Mouse (Mus musculus) layer of hippocampus, adult 8-10 months (tissue): ENCODE data around the gene Dcdc2b. TPM values are rescaled to one million over a fixed set of nuclear protein-coding genes. Genes with fewer than 3 reads are reported as not detected.

Experiments
- DNase-seq, 2 experiments: peaks; one replicate each; pipeline ENCODE4 v3.0.0; 2022; ENCODE audit warnings: low spot score in 2 of 2
- total RNA-seq, 4 experiments: library from RNA; stranded (reverse); gene quantifications; 2 replicates each; pipeline ENCODE4 v1.2.4; 2022

Gene Dcdc2b
- total RNA-seq, 4 experiments from 2014 or later, result 4.0 to 7.9 (median 5.9) TPM

DNA sequence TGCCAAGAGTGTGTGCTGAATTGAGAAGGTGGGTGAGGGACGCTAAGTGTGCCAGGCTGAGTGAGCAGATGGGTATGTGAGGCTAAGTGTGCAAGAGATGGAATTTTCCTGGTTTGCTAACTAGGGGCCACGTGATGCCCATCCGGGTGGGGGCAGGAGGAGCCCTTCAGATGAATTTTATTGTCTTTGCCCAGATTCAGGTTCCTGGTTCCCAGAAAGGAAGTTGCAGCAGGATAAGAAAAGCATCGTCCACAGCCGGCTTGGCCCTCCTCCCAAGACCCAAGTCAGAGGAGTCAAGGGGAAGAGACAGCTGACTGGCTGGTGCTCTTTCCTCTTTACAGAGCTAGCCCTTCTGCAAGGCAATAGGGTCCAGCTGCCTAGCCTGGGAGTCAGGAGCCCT, 35.6 kb downstream of the Dcdc2b start, which contains the start of gene Fam167b:
Gene Fam167b (minus strand): TSS at position 84 of the 400 bp plus-strand sequence.
- DNase-seq, result no peak

DNA sequence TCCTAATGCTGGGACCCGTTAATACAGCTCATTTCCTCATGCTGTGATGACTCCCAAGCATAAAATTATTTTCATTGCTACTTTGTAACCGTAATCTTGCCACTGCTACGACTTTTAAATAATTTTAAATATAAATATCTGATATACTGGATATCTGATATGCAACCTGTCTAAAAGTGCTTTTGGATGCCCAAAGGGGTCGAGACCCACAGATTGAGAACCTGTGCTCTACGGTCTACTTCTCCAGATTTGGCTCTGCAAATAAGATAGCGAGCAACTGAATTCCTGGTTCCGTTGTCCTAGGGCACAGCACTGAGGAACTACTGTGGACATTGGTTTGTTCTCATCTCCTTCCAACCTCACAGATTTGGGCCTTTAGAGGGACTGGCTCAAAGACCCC, 36.4 kb downstream of the Dcdc2b start:
- no peak for DNase-seq

DNA sequence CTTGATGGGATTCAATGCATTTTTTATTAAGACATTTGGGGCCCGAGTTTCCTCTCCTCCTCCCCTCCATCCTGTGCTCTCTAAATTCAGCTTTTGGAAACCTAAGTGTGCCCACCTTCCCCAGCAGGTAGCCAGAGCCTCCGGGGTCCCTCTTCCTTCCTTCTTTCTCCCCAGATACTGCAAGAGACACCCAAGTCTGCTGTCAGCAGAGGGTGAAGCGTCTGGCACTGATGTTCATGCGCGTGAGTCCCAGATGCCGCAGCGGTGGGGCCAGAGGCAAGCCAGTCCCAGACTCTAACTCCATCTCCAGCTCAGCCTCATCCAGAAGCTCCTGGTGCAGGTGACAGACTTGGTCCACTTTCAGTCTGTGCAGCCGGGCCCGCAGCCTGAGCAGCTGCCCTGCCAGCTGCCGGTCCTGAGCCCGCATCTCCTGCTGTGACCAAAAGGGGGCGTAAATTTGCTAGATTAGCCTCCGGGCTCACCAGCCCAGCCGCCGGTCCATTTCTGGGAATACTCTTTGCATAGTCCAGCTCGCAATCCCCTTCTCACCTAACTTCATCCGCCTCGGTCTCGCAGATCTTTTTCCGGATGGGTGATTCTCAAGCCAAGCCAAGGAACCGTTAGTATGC, 37.1 kb downstream of the Dcdc2b start:
- peak in 1 of 2 experiments; percentile 50 for DNase-seq

DNA sequence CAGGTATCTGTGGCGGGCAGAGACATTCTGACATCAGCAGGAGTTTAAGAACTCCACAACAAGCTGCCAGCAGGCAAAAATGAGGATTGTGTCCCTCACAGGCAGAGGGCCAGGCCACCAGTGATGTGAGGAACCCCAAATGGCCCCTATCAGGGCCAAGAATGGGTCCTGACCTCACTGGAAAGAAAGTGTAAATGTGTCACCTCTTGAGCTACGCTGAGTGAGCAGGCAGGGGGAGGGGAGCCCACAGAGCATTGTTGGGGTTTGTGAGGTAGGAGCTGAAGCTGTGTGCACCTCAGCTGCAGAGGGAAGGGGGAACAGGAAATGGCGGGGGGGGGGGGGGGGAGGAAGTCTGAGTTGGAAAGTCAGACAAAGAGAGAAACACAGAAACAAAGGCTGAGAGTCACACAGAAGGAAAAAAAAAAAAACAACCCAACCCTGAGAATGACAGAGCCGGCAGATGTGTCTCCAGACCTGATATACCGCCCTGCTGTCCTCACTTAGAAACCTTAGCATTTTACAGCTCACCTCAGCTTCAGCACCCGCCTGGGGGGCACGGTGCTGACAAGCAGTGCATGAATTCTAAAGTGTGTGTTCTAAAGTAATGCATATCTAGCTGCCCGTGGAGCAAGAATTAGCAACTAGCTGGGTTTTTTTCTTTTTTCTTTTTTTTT, 38.7 kb downstream of the Dcdc2b start:
- DNase-seq, result no peak

- DNase-seq, result no peak
Observed at GRCm38 (mm10) chr4:129573430-129573829, 40.6 kb downstream of the Dcdc2b start, which contains the start of gene Lck. TSS of gene Lck (minus strand) at chr4:129573641.

GRCm38 (mm10) chr4:129573093-129573370, 41.0 kb downstream of the Dcdc2b start:
- DNase-seq, result no peak

DNA sequence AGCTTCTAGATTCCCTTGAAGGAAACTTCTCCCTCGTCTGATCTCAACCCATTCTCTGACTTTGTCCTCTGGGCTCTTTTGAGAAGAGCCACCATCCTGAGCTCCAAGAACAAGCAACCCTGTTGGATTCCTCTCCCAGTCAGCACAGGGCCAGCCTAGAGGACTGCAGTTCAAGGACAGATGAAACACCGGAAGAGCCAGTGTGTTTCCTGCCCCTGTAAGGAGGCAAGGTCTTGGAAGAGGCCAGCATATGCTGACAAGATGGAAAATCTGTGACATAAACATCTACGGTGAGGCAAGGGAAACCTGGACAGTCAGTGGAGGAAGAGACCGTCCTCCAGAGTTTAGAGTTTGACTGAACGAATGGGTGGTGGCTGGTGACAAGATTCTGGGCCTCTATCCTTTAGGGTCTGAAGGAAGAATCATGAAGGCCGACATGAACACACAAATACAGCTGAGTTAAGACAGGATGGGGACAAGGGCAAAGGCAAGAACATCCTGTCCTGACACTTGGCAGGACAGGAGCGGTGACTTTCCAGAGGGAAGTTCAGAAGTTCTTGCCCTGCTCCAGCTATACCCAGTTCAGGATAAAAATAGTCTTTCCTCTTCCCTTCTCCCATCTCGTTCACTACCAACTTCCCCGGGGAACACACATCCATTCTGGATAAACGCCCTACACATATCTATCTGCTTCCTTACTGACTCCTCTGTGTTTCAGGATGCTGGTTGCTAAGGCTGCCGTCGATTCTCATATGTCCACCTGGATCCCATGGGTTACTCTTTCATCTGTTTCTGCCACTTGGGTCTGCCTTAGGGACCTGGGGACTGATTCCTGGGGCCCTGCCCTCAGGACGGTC, 41.6 kb downstream of the Dcdc2b start:
- no peak for DNase-seq

DNA sequence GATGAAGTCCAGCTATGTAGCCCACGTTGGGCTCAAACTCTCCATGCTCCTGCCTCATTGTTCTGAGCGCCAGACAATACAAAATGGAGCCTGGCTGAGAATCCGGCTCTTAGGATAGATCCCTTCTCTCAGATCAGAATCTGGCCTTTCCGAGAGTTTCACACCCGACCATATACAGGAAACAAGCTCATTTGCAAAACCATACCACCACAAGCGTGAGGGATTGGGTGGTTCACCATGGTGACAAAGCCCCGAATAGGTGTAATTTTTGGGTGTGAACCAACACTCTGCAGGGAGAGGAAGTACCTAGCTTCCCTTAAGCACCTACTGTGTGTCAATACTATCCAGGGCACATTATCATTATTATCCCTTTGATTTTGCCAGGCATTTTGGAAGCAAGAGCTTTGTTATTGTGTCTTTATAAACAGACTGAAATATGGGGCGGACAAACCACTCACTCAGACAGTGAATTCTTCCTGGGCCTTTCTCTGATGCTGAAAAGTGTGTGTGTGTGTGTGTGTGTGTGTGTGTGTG, 42.4 kb downstream of the Dcdc2b start:
- DNase-seq, result no peak

DNA sequence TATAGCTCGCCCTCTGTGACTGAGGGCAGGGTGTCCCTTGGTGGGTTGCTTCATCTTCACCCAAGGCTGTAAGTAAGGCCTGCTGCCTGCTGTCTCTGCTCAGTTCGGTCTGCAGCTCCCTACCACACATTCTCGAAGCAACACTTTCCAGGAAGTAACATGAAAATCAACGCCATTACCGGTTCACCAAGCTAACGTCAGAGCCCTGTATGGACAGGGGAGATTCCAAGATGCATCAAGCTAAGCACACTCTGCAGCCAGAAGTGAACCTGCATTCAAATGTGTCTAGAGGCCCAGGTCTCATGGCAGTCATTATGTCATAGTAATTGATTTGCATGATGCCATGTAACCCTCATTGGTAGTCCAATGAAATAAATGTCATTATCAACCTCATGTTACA, 44.0 kb downstream of the Dcdc2b start:
- DNase-seq, result no peak

GRCm38 (mm10) chr4:129568366-129568765, 45.7 kb downstream of the Dcdc2b start:
- no peak for DNase-seq

DNA sequence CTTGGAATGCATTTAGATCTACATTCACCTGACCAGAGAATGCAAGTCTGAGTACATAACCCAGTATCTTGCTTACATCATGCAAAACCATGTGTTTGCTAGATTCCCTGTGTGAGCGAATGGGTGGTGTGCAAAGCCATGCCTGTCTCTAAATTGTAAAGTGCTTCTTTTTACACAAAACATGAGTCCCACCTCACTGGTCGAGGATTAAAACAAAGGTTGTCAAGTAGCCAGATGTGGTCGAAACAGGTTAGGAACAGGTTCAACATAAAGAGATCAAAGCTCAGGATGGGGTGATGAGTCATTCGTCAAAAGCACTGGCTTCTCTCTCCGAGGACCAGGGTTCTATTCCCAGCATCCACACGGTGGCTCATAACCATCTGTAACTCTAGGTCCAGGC, 48.9 kb downstream of the Dcdc2b start:
- no peak for DNase-seq

DNA sequence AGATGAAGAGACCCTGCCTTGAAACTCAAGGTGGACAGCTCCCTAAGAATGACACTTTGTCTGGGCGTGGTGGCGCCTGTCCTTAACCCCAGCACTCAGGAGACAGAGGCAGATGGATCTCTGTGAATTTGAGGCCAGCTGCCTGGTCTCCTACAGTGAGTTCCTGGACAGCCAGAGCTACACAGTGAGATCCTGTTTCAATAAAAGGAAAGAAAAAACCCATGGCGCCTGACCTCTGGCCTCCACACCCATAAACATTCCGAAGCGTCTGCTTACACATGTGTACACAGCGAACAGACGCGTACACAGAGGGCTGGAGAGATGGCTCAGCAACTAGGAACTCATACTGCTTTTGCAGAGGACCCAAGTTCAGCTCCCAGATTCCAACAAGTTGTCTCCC, 50.3 kb downstream of the Dcdc2b start:
- DNase-seq, result no peak

DNA sequence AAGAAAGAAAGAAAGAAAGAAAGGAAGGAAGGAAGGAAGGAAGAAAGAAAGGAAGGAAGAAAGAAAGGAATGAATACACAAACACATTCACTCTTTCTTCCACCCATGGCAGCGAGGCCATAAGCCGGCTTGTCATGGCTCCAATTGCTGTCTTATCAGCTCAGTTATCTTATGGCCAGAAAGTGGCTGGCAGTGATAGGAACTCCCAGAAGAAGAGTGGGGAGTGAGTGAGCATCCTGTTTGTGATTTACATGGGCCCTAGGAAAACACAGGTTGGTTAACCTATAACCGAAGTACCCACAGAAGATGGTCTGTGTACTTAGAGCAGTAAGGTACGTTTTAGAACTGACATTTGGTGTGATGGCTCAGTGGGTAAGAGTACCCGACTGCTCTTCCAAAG, 52.9 kb downstream of the Dcdc2b start:
- DNase-seq, result no peak

Other genes starting within 250 kb of the Dcdc2b start
- gene Zbtb8a, start 236.1 kb downstream of the Dcdc2b start, total RNA-seq, result 1 to 10 TPM; 2.5 to 4.5 (median 2.9) TPM
- 1 to 10 TPM; 3.4 to 4.6 (median 4.0) TPM for gene Zbtb8b, start 173.4 kb downstream of the Dcdc2b start, total RNA-seq
- 10 to 100 TPM; 57.4 to 64.9 (median 62.5) TPM for gene Bsdc1, start 152.7 kb downstream of the Dcdc2b start, total RNA-seq
- under 1 TPM in 3 of 4 experiments, not detected in 1; 0.25 to 0.29 (median 0.25) TPM for gene Tssk3, start 123.2 kb downstream of the Dcdc2b start, total RNA-seq
- gene Fam229a, start 123.1 kb downstream of the Dcdc2b start, total RNA-seq, result not detected
- gene Marcksl1, start 100.7 kb downstream of the Dcdc2b start, total RNA-seq, result 10 to 100 TPM; 55.9 to 79.7 (median 68.7) TPM
- gene Hdac1, start 71.5 kb downstream of the Dcdc2b start, total RNA-seq, result 10 to 100 TPM; 37.7 to 48.1 (median 44.5) TPM
- 1 to 10 TPM; 2.4 to 4.7 (median 3.6) TPM for gene Lck, start 40.6 kb downstream of the Dcdc2b start, total RNA-seq
- 1 to 10 TPM in 2 of 4 experiments, under 1 TPM in 1, not detected in 1; 0.70 to 2.4 (median 2.3) TPM for gene Fam167b, start 35.7 kb downstream of the Dcdc2b start, total RNA-seq
- 100 to 1,000 TPM; 119 to 128 (median 123) TPM for gene Eif3i, start 13.6 kb downstream of the Dcdc2b start, total RNA-seq
- 10 to 100 TPM; 77.3 to 91.3 (median 84.6) TPM for gene Tmem234, start 13.6 kb downstream of the Dcdc2b start, total RNA-seq
- 10 to 100 TPM; 27.9 to 42.5 (median 36.0) TPM for gene Iqcc, start 4.8 kb upstream of the Dcdc2b start, total RNA-seq
- gene Ccdc28b, start 9.7 kb upstream of the Dcdc2b start, total RNA-seq, result 10 to 100 TPM; 59.2 to 67.4 (median 62.1) TPM
- gene Txlna, start 26.8 kb upstream of the Dcdc2b start, total RNA-seq, result 10 to 100 TPM; 42.1 to 46.3 (median 44.6) TPM
- gene Kpna6, start 58.5 kb upstream of the Dcdc2b start, total RNA-seq, result 100 to 1,000 TPM in 2 of 4 experiments, 10 to 100 TPM in 2; 80.9 to 108 (median 97.7) TPM
- gene Tmem39b, start 82.6 kb upstream of the Dcdc2b start, total RNA-seq, result 10 to 100 TPM; 13.4 to 16.0 (median 14.9) TPM
- 10 to 100 TPM; 83.3 to 90.1 (median 85.7) TPM for gene Khdrbs1, start 128.0 kb upstream of the Dcdc2b start, total RNA-seq
- 100 to 1,000 TPM; 138 to 173 (median 144) TPM for gene Ptp4a2, start 197.0 kb upstream of the Dcdc2b start, total RNA-seq